Mouse (Mus musculus): ENCODE measurements around the gene Rps21. TPM values are rescaled to one million over a fixed set of nuclear protein-coding genes. Genes with fewer than 3 reads are reported as not detected.

Gene Rps21
- polyA plus RNA-seq, 1 experiment = 1,612 TPM

- TF ChIP-seq CTCF (IDR thresholded peaks at IDR 0.05; ENCODE audit: low read depth, low read length) (no peak), POLR2A (IDR thresholded peaks at IDR 0.05; ENCODE audit: insufficient read depth, low read length) (no peak), EP300 (IDR thresholded peaks at IDR 0.05; ENCODE audit: insufficient read depth, low read depth, low read length) (no peak)
- peak overlapping the region; percentile 33; the same call in 1 of the 2 replicates for H3K9ac ChIP-seq (ENCODE audit: low read depth, poor library complexity, severe bottlenecking)
Measured at GRCm38 (mm10) chr2:180234353-180234752, 22.8 kb upstream of the Rps21 start.

DNA sequence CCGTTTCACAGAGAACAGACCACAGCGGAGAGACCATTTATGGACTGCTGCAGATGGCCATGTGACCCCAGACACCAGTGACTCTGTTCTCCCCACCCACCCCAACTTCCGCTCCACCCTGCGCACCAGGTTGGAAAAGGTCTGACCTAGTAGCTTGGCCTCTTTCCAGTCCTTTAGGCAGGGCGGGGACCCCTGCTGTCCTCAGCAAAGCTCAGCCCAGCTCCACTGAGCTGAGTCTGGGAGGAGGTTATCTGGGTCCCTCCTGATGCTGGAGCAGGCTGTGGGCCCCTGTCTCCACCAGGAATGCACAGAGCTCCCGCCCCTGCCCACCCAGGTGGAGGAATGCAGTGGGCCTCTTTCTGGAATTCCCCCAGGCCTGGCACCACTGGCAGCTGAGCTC, 22.2 kb upstream of the Rps21 start:
- TF ChIP-seq POLR2A (IDR thresholded peaks at IDR 0.05; ENCODE audit: insufficient read depth, low read length) = peak; percentile 17
- TF ChIP-seq EP300 (IDR thresholded peaks at IDR 0.05; ENCODE audit: insufficient read depth, low read depth, low read length) = 0 out of 2 replicates have a peak, but pooled peaks have one; percentile 50
- no peak for TF ChIP-seq CTCF (IDR thresholded peaks at IDR 0.05; ENCODE audit: low read depth, low read length)
- peak overlapping the region; percentile 70; the same call in 1 of the 2 replicates for H3K27ac ChIP-seq (ENCODE audit: insufficient read depth, low read length)

More at GRCm38 (mm10) chr2:180234353-180234752, 22.8 kb upstream of the Rps21 start:
- Histone ChIP-seq H3K27ac (ENCODE audit: insufficient read depth, low read length) (peak overlapping the region; percentile 70), H3K4me3 (ENCODE audit: low read depth, low read length) (no peak overlapping the region), H3K36me3 (ENCODE audit: control insufficient read depth, insufficient read depth, low read length, poor library complexity, severe bottlenecking) (no peaks in the 10 kb centered on the region), H3K27me3 (ENCODE audit: control insufficient read depth, insufficient read depth, low read length, poor library complexity, severe bottlenecking) (no peaks in the 10 kb centered on the region), H3K9me3 (replicated peaks; ENCODE audit: control insufficient read depth, insufficient read depth, low read length, poor library complexity, severe bottlenecking) (no peaks in the 10 kb centered on the region), H3K4me1 (ENCODE audit: control insufficient read depth, insufficient read depth, low read length) (peaks cover 3% of the 10 kb centered on the region)

DNA sequence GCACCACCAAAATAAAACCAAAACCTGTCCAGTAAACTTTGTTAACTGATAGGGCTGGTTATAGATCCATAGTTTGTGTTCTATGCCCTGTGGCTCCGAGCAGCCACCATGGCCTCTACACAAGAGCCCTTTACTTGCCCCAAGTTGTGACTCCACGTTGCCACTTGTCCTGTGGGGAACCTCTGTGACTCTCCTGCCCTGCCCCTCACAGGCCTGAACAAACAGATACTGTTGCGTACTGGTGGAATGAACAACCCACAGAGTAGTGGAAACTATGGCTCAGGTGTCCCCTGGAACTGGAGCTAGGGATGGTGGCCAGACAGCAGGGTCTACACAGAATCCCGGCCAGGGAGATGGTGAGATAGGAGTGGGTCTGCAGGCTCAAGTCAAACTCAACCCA, 21.4 kb upstream of the Rps21 start:
- H3K9me3 ChIP-seq (replicated peaks; ENCODE audit: control insufficient read depth, insufficient read depth, low read length, poor library complexity, severe bottlenecking) = no peaks in the 10 kb centered on the region
- H3K4me1 ChIP-seq (ENCODE audit: control insufficient read depth, insufficient read depth, low read length) = peaks cover 3% of the 10 kb centered on the region
- H3K36me3 ChIP-seq (ENCODE audit: control insufficient read depth, insufficient read depth, low read length, poor library complexity, severe bottlenecking) = no peaks in the 10 kb centered on the region
- H3K27ac ChIP-seq (ENCODE audit: insufficient read depth, low read length) = peak overlapping the region; percentile 70
- H3K4me3 ChIP-seq (ENCODE audit: low read depth, low read length) = no peak overlapping the region
- peak overlapping the region; percentile 15; the same call in 1 of the 2 replicates for H3K9ac ChIP-seq (ENCODE audit: low read depth, poor library complexity, severe bottlenecking)
- TF ChIP-seq CTCF (IDR thresholded peaks at IDR 0.05; ENCODE audit: low read depth, low read length) (no peak), POLR2A (IDR thresholded peaks at IDR 0.05; ENCODE audit: insufficient read depth, low read length) (no peak), EP300 (IDR thresholded peaks at IDR 0.05; ENCODE audit: insufficient read depth, low read depth, low read length) (no peak)
- H3K27me3 ChIP-seq (ENCODE audit: control insufficient read depth, insufficient read depth, low read length, poor library complexity, severe bottlenecking) = no peaks in the 10 kb centered on the region

More for the DNA sequence above, 22.2 kb upstream of the Rps21 start:
- Histone ChIP-seq H3K4me1 (ENCODE audit: control insufficient read depth, insufficient read depth, low read length) (peaks cover 3% of the 10 kb centered on the region), H3K9ac (ENCODE audit: low read depth, poor library complexity, severe bottlenecking) (peak overlapping the region; percentile 33; the same call in 1 of the 2 replicates), H3K27me3 (ENCODE audit: control insufficient read depth, insufficient read depth, low read length, poor library complexity, severe bottlenecking) (no peaks in the 10 kb centered on the region), H3K9me3 (replicated peaks; ENCODE audit: control insufficient read depth, insufficient read depth, low read length, poor library complexity, severe bottlenecking) (no peaks in the 10 kb centered on the region), H3K4me3 (ENCODE audit: low read depth, low read length) (peak overlapping the region; percentile 18), H3K36me3 (ENCODE audit: control insufficient read depth, insufficient read depth, low read length, poor library complexity, severe bottlenecking) (no peaks in the 10 kb centered on the region)

DNA sequence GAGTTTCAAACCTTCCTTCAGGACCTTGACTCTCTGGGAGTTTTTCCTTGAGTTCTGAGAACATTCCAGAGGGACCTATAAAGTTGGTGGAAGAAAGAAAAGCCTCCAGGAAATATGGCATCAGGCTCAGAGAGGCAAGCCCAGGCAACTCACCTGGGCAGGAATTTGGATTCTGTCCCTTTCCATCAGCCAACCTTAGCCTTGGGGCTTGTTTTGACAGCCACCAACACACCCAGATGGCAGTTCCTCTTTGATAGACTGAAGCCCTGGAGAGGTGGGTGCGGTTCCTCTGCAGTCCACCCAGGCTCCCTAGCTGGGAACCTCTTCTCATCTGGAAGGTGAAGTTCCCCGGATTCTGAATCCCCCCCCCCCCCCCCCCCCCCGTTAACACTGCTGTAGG, 20.7 kb upstream of the Rps21 start:
- Histone ChIP-seq H3K4me3 (ENCODE audit: low read depth, low read length) (0 out of 2 replicates have a peak overlapping the region, but pooled peaks have one; percentile 1), H3K9me3 (replicated peaks; ENCODE audit: control insufficient read depth, insufficient read depth, low read length, poor library complexity, severe bottlenecking) (no peaks in the 10 kb centered on the region), H3K27ac (ENCODE audit: insufficient read depth, low read length) (peak overlapping the region; percentile 94), H3K9ac (ENCODE audit: low read depth, poor library complexity, severe bottlenecking) (peak overlapping the region; percentile 15; the same call in 1 of the 2 replicates), H3K4me1 (ENCODE audit: control insufficient read depth, insufficient read depth, low read length) (peaks cover 3% of the 10 kb centered on the region), H3K27me3 (ENCODE audit: control insufficient read depth, insufficient read depth, low read length, poor library complexity, severe bottlenecking) (no peaks in the 10 kb centered on the region), H3K36me3 (ENCODE audit: control insufficient read depth, insufficient read depth, low read length, poor library complexity, severe bottlenecking) (no peaks in the 10 kb centered on the region)
- TF ChIP-seq CTCF (IDR thresholded peaks at IDR 0.05; ENCODE audit: low read depth, low read length) (no peak), EP300 (IDR thresholded peaks at IDR 0.05; ENCODE audit: insufficient read depth, low read depth, low read length) (peak; percentile 92)

DNA sequence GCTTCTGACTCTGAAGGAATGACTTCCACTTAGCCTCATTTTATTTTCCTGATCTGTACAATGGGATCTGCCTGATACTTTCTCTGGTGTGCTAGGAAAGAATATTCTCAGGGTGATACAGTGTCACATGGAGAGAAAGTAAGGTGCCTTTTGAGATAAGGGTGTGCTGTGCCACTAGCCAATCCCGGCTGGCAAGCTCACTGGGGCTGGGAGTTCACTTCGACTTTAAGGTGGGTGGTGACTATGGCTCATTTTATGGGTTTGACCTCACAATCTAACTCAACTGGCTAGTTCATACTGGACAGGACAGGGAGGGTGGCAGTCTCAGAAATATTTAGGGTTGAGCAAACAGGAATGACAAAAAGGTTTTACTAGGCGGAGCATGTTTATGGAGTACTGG, 20.2 kb upstream of the Rps21 start:
- Histone ChIP-seq H3K4me3 (ENCODE audit: low read depth, low read length) (no peak overlapping the region), H3K9me3 (replicated peaks; ENCODE audit: control insufficient read depth, insufficient read depth, low read length, poor library complexity, severe bottlenecking) (no peaks in the 10 kb centered on the region), H3K27me3 (ENCODE audit: control insufficient read depth, insufficient read depth, low read length, poor library complexity, severe bottlenecking) (no peaks in the 10 kb centered on the region), H3K27ac (ENCODE audit: insufficient read depth, low read length) (peak overlapping the region; percentile 94), H3K4me1 (ENCODE audit: control insufficient read depth, insufficient read depth, low read length) (peaks cover 3% of the 10 kb centered on the region), H3K9ac (ENCODE audit: low read depth, poor library complexity, severe bottlenecking) (peak overlapping the region; percentile 15; the same call in 1 of the 2 replicates), H3K36me3 (ENCODE audit: control insufficient read depth, insufficient read depth, low read length, poor library complexity, severe bottlenecking) (no peaks in the 10 kb centered on the region)
- TF ChIP-seq EP300 (IDR thresholded peaks at IDR 0.05; ENCODE audit: insufficient read depth, low read depth, low read length) = no peak
- TF ChIP-seq CTCF (IDR thresholded peaks at IDR 0.05; ENCODE audit: low read depth, low read length) = no peak
- TF ChIP-seq POLR2A (IDR thresholded peaks at IDR 0.05; ENCODE audit: insufficient read depth, low read length) = no peak

GRCm38 (mm10) chr2:180237601-180238345, 19.4 kb upstream of the Rps21 start:
- H3K9me3 ChIP-seq (replicated peaks; ENCODE audit: control insufficient read depth, insufficient read depth, low read length, poor library complexity, severe bottlenecking) = no peaks in the 10 kb centered on the region

More at GRCm38 (mm10) chr2:180237601-180238345, 19.4 kb upstream of the Rps21 start:
- Histone ChIP-seq H3K27ac (ENCODE audit: insufficient read depth, low read length) (peak overlapping the region; percentile 94), H3K27me3 (ENCODE audit: control insufficient read depth, insufficient read depth, low read length, poor library complexity, severe bottlenecking) (no peaks in the 10 kb centered on the region), H3K36me3 (ENCODE audit: control insufficient read depth, insufficient read depth, low read length, poor library complexity, severe bottlenecking) (no peaks in the 10 kb centered on the region), H3K9ac (ENCODE audit: low read depth, poor library complexity, severe bottlenecking) (peak overlapping the region; percentile 15; the same call in 1 of the 2 replicates), H3K4me3 (ENCODE audit: low read depth, low read length) (no peak overlapping the region), H3K4me1 (ENCODE audit: control insufficient read depth, insufficient read depth, low read length) (peaks cover 3% of the 10 kb centered on the region)
- TF ChIP-seq CTCF (IDR thresholded peaks at IDR 0.05; ENCODE audit: low read depth, low read length) = no peak
- TF ChIP-seq POLR2A (IDR thresholded peaks at IDR 0.05; ENCODE audit: insufficient read depth, low read length) = no peak
- TF ChIP-seq EP300 (IDR thresholded peaks at IDR 0.05; ENCODE audit: insufficient read depth, low read depth, low read length) = no peak
